Mouse (Mus musculus): ENCODE measurements at regions not wholly inside any gene's neighbourhood (a gene's known extent, or its start where the extent isn't known, plus 50 kb on each side); places are given as distances from the start of the nearest gene placed in this dataset.

DNA sequence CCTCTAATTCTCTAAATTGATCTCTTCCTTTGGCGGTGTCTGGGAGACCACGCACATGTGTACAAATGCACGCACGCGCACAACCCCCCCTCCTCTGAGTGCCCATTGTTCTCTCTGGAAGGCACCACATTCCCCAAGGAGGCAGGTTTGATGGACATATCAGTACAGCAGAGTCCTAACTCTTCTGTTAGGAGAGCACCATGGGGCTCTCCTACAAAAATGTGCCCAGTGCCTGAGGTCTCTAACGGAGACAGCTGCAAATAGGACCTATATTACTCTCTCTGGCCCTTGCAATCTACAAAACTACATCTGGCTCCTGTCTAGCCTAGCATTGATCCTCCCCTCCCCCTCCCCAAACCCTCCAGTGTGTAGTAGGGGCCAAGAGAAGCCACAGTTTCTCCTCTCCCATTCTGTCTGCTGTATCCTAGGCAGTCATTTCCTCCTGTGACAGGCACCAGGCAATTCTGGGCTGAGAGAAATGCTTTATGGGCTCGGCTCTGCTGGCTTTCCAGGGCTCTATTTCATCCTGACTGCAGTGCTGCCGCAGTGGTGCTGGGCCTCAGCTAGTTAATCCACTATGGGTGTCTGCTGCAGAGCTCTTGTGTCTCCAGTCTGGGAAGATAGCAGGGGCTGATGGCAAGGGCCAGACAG lies 340.6 kb downstream of the Rps24 start:
- no peak for DNase-seq (ENCODE audit: low spot score in 2 of 2)

DNA sequence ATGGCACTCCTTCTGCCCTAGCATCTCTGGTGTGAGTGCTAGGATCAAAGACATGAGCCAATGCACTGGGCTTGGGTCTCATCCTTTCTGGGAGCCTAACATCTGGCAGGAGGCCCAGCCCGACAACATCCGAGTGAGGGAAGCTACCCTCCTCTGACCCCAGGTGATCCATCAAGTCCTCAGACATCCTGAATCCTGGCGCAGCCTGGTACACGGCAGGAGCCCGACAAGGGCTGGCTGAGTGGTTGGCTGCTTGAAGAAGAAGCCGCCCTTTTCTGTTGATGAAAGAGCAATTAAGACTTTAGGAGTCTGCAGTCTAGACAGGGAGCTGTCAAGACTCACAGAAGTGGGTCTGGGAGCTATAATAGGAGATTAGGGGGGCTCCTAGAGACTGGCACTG lies 342.1 kb downstream of the Rps24 start:
- no peak for DNase-seq (ENCODE audit: low spot score in 2 of 2)

DNA sequence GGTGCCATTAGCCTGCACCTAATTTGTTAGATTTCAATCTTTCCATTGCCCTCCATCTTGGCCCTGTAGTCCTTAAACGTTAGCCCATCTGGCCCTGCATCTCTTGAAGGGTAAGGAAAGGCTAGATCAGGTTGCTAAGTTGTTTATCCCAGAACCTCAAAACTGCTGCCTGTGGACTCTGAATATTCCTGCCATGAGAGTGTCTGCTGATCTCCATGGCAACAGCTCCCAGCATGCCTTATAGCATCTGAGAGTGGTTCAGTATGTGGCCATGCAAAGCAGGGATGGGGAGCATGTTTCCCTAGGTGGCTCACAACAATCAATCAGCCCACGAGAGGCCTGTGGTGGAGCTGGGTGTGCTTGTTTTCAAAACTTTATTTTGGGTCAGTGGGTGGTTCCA lies 346.3 kb downstream of the Rps24 start:
- DNase-seq (ENCODE audit: low spot score in 2 of 2), result no peak

DNA sequence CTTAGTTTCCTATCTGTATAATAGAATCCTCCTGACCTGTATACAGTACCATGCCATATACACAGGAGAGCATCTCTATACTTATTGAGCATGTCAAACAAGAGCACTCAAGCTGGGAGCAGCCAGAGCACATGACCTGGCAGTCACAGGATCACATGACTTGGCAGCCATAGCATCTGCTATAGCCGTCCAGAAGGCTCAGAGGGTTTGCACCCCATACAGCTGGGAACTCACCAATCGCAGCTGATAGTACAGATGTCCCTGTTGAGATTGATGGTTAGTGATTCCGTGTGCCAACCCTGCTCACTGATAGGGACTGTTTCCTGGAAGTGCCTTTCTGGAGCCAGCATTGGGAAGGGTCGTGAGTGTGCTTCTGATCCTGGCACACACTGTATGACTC lies 351.3 kb downstream of the Rps24 start:
- DNase-seq (ENCODE audit: low spot score in 2 of 2), result no peak

DNA sequence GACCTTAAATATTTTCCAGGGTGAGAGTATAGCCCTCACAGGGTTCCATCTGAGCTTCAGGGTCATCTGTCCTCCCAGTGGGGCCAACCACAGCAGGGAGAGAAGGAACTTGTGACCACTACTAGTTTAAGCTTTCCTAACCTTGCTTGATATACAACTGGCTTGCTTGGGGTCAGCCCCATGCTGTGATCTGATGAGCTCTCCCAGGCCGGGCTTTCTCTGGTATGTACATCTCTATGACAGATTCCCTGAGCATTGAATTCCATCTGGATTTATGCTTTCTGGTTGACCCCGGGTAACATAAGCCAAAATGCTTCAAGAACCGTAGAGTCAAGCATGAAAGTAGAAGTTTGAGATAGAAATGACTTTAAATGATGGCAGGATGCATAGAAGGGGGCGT lies 352.1 kb downstream of the Rps24 start:
- DNase-seq (ENCODE audit: low spot score in 2 of 2), result no peak

DNA sequence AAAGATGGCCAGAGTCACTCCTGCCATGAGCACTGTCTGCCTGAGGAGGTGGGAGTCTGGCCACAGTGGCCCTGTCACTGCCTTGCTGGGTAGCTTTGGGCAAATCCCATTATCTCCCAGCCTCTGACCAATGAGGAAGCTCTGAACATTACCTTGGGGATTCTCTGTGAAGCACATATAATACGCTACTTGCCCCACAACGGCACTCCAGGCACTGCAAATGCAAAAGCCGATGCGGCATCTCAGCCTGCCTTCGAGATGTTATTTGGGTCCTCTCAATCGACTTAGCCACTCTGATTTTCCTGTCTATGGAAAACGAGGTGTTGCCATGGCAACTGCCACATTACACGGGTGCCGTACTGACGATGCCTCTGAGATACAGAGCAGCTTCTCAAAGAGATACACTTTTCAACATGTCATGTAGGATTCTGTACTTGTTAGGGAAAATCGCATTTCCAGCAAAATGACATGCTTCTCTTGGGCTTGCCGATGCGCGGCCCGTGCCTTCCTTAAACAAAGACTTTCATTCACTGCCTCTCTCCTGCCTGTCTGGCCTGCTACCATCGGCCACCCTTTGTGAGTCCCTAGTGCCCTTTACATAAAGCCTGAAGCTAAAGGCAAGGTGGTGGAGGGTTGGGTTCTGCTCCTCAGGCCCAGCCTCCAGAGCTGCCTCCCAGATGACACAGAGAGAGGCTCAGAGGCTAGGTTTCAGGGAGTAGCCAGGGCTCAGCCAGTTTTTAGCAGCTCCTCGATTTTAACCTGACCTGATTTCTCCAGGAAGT lies 355.0 kb downstream of the Rps24 start:
- DNase-seq (ENCODE audit: low spot score in 2 of 2), result peak; percentile 56 to 66

DNA sequence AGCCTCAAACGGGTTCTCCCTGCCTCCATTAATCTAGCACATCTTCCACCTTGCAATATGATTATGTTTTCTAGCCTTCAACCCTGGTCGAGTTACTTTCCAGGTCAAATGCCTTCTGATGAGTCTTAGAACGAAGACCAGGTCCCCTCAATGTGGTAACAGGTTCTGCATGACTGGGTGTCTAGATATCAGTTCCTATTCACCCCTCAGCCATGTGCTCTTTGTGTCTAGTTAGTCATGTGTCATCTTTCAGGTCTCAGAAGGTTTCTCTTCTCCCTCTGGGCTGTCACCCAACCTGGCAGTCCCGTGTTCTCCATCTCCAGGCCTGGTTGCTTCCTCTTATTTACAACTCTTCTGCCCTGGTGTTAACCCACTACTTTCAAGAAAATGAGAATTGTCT lies 356.7 kb downstream of the Rps24 start:
- no peak for DNase-seq (ENCODE audit: low spot score in 2 of 2)

DNA sequence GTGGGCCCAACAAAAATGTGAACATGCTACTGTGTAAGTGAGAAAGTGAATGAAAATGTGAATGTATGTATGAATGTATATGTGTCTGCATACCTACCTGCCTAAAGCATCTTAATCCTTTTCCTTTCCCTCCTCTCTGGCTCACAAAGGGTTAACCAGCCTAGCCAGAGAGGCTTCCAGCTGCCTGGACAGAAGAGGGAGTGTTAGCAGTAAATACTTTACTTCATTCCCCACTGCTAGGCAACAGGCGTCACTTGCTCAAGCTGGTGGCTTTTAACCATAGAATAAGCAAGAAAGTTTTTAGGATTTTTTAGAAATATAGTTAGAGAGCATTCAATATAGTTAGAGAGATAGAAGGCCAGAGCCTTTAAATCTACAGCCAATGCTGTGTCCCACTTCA lies 363.6 kb downstream of the Rps24 start:
- DNase-seq (ENCODE audit: low spot score in 2 of 2), result no peak

DNA sequence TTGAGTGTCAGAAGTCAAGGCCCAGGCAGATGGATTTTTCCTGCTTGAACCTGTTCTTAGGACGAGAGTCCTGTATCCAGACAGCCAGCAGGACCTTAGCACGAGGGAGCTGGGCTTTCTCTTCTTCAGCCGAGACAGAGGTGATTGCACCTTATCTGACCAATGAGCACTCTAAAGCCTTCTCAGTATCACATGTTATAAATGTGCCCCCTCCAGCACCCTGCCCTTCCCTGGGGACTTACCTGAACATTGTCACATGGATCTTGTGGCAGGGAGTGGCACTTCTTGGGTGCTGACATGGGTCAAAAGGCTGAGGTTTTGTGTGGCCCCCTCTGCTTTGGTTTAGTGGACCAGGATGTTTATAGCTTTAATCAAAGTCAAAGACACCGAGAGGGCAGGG lies 367.5 kb downstream of the Rps24 start:
- DNase-seq (ENCODE audit: low spot score in 2 of 2), result no peak

DNA sequence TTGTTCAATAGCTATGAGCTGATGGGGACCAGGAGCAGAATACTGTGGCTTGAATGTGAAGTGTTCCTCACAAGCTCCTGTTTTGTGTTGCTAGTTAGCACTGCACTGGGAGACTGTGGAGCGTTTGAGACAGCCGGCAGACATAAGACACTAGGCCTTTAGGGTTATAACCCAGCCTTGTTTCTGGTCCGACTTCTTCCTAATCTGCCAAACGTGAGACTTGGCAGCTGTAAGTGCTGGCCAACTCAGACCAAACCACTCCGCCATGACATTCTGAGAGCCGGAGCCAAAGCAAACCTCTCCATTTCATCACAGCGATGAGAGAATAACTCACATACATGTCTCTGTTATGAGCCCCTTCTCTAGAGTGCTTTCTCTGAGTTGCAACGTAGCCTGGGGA lies 375.2 kb downstream of the Rps24 start:
- no peak for DNase-seq (ENCODE audit: low spot score in 2 of 2)

DNA sequence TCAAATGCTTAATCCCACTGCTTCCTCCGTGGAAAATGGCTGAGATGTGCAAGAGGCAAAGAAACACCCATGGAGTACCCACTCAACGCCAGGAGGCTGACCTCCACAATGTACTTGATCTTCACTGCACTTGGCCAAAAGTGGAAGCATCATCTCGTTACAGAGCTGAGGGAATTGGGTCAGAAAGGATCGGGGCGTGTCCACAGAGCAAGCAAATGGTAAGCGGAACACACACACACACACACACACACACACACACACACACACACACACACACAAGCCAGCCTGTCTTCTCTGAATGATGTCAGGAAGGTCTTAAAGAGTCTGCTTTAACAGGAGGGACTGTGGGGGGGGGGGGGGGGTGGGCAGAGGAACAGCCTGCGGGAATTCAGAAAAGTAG lies 375.7 kb downstream of the Rps24 start:
- DNase-seq (ENCODE audit: low spot score in 2 of 2), result no peak

DNA sequence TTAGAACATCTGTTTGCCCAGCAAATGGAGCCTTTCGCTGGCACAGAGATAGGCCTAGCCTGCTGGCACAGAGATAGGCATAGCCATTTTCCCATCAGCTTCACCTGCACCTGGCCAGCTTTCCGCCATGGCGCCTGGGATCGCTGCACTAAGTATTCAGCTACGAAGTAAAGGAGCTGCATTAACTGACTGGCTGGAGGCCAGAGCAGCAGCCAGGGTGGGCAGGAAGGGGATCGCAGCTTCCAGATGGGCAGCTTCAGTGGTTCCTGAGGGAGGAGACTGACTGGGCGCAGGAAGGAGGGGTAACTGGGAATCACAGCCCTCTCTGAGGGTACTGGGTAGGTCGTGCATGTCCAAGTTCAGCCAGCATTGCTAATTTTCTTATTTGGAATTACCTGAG lies 376.2 kb downstream of the Rps24 start:
- DNase-seq (ENCODE audit: low spot score in 2 of 2), result no peak

DNA sequence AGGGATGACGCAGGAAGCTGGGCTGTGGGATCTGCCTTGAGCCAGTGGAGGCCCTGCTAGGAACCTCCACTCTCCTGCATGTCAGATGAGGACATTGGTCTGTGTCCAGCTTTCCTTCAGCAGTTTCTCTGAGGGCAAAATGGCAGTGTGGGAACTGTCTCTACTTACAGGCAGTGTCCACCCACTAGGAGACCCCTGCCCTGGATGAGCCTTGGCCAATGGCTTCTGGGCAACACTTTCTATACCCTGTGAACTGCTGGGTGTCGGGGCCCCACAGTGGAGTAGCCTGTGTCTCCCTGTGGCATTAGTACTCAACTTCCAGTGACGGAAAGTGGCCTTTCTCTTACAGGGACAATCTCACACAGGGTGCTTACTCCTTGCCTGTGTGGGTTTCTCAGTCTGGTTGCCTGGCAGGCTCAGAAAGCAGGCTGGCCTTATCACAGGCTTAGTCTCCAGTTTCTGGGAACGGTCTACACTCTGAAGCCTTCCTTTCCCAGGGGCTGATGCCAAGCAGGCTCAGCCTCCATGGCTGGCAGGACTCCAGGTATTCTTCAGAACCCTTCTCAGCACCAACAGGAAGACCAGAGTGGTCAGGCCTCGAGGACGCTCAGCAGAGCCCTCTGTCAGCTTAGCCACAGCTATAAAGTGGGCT lies 378.8 kb downstream of the Rps24 start:
- no peak for DNase-seq (ENCODE audit: low spot score in 2 of 2)

DNA sequence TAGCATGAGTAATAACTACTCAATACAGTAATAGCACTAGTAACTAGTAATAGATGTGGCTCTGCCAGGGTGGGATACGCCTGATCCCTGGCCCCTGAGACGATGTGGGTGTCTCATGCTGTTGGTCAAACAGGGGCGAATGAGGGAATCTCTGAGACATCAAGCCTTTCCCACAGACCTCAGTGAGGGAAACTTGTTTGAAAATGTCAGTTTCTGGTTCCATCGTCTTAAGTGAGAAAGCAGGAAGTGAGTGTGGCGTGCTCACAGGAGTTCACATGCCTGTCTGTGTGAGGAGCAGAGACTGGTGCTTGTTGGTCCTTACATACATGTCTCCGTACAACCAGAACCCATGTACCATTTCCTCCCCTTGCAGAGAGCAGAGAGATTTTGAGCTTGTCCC lies 380.9 kb downstream of the Rps24 start:
- DNase-seq (ENCODE audit: low spot score in 2 of 2), result no peak

DNA sequence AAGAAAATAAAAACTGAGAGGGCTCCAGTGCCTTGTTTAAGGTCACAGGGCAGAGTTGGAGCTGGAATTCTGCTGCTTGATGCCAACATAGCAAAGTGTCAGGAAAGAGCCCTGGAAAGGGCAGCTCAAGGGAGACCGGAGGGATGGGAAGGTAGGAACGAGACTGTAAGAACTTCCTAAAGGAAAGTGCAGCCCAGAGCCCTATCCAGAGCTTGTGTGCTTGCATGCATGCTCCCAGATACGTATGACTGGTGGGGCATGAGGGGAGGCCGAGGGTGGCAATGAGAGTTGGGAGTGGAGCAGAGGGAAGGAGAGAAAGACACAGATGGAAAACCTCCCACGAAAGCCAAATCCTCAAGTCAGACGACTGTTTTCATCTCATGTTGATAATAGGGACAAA lies 381.8 kb downstream of the Rps24 start:
- DNase-seq (ENCODE audit: low spot score in 2 of 2), result no peak

DNA sequence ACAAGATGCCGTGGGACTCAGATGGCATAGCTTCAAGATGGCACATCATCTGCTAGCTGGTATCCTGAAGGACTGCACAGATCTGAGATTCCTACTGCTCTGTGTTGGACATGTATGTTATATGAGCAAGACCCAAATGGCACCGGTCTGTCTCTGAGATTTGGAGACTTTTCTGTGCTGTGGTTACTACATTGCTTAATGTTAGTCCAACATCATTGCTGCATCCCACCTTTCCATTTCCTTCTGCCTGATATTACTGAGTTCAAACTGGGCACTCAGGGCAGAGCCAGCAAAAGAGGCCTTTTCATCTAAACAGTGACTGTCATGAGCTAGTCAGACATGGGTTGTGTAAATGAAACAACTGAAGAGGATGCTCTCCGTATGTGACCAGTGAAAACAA lies 383.3 kb downstream of the Rps24 start:
- no peak for DNase-seq (ENCODE audit: low spot score in 2 of 2)

DNA sequence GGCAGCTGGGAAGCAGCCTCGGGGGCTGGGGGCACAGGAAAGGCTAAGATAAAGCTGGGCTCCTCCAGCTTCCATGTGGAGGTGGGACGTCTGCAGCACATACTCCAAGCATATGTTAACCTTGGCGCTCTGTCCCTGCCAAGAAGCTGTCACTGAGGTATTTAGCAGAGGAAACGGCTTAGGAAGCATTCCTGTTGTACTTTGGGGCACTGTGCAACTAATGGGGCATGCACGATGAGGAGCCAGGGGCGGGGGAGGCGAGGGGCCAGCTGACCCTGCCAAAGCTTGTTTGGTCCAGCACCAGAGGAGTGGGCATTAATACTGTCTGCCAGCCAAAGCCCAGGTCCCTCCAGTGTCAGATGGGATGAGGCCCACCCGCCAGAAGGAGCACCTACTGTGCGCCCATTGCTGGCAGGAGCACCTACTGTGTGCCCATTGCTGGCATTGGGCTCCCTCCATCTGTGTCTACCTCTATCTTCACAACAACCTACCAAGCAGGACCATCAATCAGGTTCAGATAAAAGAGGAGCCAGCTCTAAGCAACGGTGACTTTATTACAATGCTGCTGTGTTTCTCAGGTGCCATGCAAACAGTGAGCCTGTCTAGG lies 384.6 kb downstream of the Rps24 start:
- no peak for DNase-seq (ENCODE audit: low spot score in 2 of 2)

DNA sequence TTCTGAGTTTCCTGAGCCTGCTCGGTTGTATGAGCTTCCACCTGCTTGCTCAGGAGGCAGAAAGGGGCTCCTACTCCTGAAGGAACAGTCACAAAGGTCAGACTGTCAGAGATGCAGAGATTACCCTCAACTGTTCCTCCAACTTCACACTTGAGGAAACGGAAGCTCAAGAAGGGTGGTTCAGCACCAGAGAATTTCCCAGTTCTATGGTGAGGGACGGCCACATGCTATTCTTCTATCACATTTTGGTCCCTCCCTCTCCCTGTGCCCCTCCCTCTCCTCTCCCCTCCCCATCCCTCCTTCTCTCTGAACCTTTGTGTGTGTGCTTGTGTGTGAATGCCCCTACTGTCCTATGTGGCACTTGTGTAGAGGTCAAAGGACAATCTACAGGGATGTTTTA lies 386.0 kb downstream of the Rps24 start:
- DNase-seq (ENCODE audit: low spot score in 2 of 2), result no peak

DNA sequence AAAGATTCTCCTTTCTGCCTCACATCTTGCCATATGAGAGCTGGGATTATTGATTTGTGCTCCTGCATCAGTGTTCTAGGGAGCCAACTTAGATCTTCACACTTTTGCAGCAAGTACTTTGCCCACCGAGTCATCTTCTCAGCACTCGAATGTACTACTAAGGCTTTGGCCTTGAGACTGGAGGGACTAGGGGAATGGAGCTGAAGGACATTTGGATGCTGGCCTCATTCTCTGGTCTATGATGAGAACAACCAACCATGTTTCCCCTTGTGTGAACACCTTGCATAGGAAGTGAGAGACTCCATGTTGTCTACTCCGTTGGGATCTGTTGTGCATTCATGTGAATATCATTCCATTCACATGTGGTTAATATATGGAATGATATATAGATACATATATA lies 386.5 kb downstream of the Rps24 start:
- DNase-seq (ENCODE audit: low spot score in 2 of 2), result no peak

DNA sequence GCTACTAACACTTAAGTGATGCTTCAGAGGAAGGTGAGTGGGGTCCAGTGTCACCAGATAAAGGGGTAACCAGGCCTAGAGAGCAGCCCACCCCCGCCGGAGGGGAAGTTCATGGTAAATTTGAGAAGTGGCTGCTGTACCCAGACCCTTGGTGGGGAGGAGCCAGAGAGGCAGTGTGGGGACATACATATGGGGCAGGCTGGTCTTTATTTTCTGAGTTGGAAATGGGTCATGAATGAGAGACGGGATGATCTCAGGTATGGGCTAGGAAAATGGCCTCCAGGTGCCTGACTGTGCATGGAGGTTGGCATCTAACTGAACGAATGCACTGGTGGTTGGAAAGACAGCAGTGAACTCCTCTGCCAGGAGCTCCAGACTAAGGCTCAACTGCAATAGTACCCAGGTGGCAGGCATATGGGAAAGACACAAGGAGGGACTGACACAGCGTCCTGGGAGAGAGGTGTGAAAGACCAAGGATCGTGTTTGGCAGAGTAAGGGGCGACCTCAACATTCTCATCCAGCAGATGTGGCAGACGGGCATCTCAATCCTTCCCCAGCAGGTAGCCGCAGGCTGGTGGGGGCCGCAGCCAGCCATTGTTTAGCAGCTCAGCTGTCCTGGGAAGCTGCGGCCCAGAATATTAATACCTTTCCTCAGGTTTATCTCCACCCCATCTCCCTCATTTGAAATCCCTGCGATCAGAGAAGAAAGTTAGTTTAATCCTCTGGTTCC lies 387.7 kb downstream of the Rps24 start:
- DNase-seq (ENCODE audit: low spot score in 2 of 2), result no peak

DNA sequence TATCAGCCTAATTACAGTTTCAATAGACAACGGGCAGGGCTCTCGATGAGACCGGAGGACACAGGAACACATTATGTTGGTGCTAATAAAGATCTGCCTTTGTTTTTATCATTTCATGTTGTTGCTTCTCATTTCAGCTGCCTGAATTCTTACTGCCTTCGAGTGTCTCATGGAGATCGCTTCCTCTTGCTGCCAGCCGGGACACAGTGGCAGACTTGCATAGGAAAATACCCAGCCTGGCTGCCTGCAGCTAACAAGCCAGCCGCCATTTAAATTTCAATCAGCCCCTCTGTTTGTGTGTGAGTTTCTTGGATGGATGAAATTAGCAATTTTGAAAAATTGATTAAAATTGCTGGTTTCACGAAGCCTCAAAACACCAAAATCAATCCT lies 388.2 kb downstream of the Rps24 start:
- no peak for DNase-seq (ENCODE audit: low spot score in 2 of 2)

DNA sequence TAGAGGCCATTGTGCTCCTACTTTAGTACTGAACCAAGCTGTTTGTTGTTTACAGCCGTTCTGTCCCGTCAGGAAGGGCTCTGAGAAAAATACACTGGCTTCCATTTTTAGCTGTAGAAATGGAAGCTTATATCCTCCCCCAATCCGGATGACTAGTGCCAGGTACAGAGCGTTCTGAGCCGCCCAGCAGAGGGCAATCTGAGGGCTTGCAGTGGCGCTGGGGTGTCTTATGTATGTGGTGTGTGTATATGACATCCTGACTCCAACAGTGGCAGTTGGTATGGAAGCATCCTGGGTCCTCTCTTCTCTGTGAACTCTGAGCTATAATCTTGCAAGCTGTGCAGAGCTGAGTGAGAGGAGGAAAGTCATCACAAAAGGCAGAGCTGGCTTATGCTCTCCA lies 389.0 kb downstream of the Rps24 start:
- DNase-seq (ENCODE audit: low spot score in 2 of 2), result no peak

Data from frontal cortex, postnatal 25 days (tissue).